Mouse (Mus musculus) ES-Bruce4 (cell line): ENCODE results near the gene Ropn1.

Experiments used
- CTCF ChIP-seq: IDR thresholded peaks from one replicate; pipeline ENCODE4 v1.8.1; 2011; ENCODE audit warnings: low read depth, low read length
- EP300 ChIP-seq: IDR thresholded peaks from 2 replicates; pipeline ENCODE4 v1.6.1; 2011; ENCODE audit warnings: low read depth, low read length; ENCODE audit not compliant: insufficient read depth
- POLR2A ChIP-seq: IDR thresholded peaks from one replicate; pipeline ENCODE4 v1.8.1; 2011; ENCODE audit warnings: low read length; ENCODE audit not compliant: insufficient read depth

- no peak for TF ChIP-seq POLR2A
- no peak for TF ChIP-seq CTCF
- no peak for TF ChIP-seq EP300
Observed at GRCm38 (mm10) chr16:34610137-34610536, 39.6 kb upstream of the Ropn1 start.
